Mouse (Mus musculus) layer of hippocampus, adult 18-20 months (tissue): ENCODE measurements around the gene Tmem229a. TPM values are rescaled to one million over a fixed set of nuclear protein-coding genes. Genes with fewer than 3 reads are reported as not detected.

Source experiments
- DNase-seq, 2 experiments: peaks; one replicate each; pipeline ENCODE4 v3.0.0; 2022; ENCODE audit warnings: low spot score in 2 of 2
- long read RNA-seq: library from polyadenylated mRNA; stranded (forward); transcript quantifications from one replicate; pipeline ENCODE4 v2.0.0, GENCODE M21; 2021
- total RNA-seq, 2 experiments: library from RNA; stranded (reverse); gene quantifications; 2 replicates each; pipeline ENCODE4 v1.2.3; 2021

Tmem229a gene
- total RNA-seq, result 10 to 100 TPM; 48.4 to 49.6 TPM
- long read RNA-seq, full-length matches to known transcripts, result 145 of 145 reads
- long read RNA-seq, partial matches to known transcripts, result 0 of 145 reads
- long read RNA-seq, other reads (novel, unspliced or antisense), result 0 of 145 reads

GRCm38 (mm10) chr6:24955946-24956585, at the start of gene Tmem229a:
TSS of gene Tmem229a (minus strand) at chr6:24956297.
- DNase-seq, result peak; percentile 61 to 82

GRCm38 (mm10) chr6:24993754-24994153, 37.7 kb upstream of the Tmem229a start:
- DNase-seq, result no peak

GRCm38 (mm10) chr6:24989836-24990235, 33.7 kb upstream of the Tmem229a start:
- no peak for DNase-seq

GRCm38 (mm10) chr6:24976176-24976575, 20.1 kb upstream of the Tmem229a start:
- no peak for DNase-seq

- no peak for DNase-seq
These were observed 12.6 kb upstream of the Tmem229a start for GRCm38 (mm10) chr6:24968471-24969223.

- no peak for DNase-seq
These were observed 11.6 kb upstream of the Tmem229a start for GRCm38 (mm10) chr6:24967726-24968125.

GRCm38 (mm10) chr6:24966010-24966682, 10.0 kb upstream of the Tmem229a start:
- DNase-seq, result no peak

- DNase-seq, result no peak
These were observed 7.7 kb upstream of the Tmem229a start for GRCm38 (mm10) chr6:24963754-24964153.

GRCm38 (mm10) chr6:24956586-24956973, 483 bp upstream of the Tmem229a start:
- no peak for DNase-seq

GRCm38 (mm10) chr6:24955131-24955945, 759 bp downstream of the Tmem229a start:
- peak; percentile 45 to 68 for DNase-seq

GRCm38 (mm10) chr6:24954126-24954525, 2.0 kb downstream of the Tmem229a start:
- no peak for DNase-seq

GRCm38 (mm10) chr6:24952341-24952740, 3.8 kb downstream of the Tmem229a start:
- DNase-seq, result no peak

- DNase-seq, result no peak
These were observed 5.4 kb downstream of the Tmem229a start for GRCm38 (mm10) chr6:24950669-24951068.

GRCm38 (mm10) chr6:24925076-24925785, 30.9 kb downstream of the Tmem229a start:
- DNase-seq, result no peak

- no peak for DNase-seq
These were observed 42.5 kb downstream of the Tmem229a start for GRCm38 (mm10) chr6:24913591-24913990.

- DNase-seq, result no peak
These were observed 45.4 kb downstream of the Tmem229a start for GRCm38 (mm10) chr6:24910728-24911105.

- DNase-seq, result no peak
These were observed 45.9 kb downstream of the Tmem229a start for GRCm38 (mm10) chr6:24910016-24910727.

GRCm38 (mm10) chr6:24907824-24908223, 48.3 kb downstream of the Tmem229a start:
- DNase-seq, result no peak

GRCm38 (mm10) chr6:24905101-24905500, 51.0 kb downstream of the Tmem229a start:
- no peak for DNase-seq
